Mouse (Mus musculus): ENCODE results near the gene Irf2.

The Irf2 gene

DNA sequence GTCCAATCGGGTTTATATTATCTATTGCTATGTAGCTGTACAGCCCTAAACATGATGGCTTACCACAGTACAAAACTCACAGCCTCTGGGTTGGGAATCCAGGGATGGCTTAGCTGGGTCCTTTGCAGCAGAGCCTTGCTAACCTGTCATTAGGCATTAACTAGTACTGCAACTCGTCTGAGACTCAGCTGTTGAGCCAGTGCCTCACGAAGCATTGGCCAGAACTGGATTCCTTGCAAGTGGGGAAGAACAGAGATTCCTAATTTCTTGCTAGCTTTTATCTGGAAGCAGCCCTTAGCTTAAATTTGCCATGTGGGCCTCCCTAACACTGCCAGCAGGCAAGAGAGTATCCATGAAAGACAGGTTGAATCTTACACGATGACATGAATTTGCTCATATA, 104.3 kb downstream of the Irf2 start:
- no peak for DNase-seq (ENCODE audit: low spot score)

DNA sequence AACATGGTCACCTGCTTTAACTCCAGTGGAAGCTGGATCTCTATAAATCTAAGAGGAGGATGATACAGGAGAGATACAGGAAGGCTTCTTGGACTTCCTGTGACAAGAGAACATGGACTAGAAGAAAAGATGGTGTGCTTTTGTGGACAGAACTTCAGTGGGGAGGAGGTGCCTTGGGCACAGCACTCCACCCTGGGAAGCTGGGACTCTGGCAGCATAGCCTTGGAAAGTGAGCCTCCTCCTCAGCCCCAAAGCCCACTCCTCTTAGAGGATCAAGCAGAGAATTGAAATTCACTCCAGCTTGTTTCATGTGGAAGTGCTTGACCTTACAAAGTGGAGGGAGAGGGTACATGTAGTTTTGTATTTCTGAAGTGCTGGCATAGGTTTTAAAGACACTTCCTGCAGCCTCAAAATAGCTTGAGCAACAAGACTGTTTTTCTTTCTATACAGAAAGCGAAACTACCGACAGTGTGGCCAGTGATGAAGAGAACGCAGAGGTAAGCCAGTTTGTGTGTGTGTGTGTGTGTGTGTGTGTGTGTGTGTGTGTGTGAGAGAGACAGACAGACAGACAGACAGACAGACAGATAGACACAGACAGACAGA, 104.9 kb downstream of the Irf2 start:
- no peak for DNase-seq (ENCODE audit: low spot score)

DNA sequence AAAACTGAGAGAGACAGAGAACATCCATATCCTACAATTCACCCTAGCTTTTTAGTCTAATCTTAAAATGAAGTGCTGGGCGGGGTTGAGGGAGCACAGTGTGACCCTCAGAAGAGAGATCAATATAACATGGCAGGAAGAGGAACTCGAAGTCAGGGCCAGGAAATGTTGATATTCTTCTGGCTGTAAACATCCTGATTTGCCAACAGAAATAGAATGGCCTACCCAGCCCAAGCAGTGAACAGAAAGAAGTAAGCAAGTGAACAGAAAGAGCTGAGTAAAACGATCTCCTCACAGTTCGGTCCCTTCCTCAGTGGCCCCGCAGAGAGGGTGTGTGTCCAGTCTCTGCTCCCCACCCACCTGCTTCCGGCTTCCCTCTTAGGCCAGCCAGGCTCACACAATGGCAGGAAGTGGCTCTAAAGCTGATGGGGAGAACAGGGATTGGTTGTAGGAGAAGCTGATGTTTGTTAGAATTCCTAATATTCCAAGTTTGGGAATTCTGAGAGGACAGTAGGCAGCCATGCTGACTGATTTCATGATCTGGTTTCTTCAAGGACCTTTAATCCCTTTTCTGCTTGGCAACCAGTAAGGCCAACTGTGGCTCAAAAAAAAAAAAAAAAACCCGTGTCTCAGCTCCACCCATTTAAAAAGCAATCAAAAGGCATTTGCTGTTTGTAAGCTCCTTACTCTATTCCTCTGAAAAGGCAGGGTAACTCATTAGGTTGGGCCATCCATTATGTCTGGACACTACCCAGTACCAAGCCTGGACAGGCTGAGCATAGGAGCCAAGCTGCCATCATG, 105.6 kb downstream of the Irf2 start:
- no peak for DNase-seq (ENCODE audit: low spot score)

DNA sequence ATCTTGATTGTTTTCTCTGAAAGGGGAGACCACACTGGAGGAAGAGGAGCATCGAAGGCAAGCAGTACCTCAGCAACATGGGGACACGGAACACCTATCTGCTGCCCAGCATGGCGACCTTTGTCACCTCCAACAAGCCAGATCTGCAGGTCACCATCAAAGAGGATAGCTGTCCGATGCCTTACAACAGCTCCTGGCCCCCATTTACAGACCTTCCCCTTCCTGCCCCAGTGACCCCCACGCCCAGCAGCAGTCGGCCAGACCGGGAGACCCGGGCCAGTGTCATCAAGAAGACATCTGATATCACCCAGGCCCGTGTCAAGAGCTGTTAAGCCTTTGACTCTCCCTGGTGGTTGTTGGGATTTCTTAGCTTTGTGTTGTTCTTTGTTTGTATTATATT, 106.4 kb downstream of the Irf2 start:
- DNase-seq (ENCODE audit: low spot score), result no peak

DNA sequence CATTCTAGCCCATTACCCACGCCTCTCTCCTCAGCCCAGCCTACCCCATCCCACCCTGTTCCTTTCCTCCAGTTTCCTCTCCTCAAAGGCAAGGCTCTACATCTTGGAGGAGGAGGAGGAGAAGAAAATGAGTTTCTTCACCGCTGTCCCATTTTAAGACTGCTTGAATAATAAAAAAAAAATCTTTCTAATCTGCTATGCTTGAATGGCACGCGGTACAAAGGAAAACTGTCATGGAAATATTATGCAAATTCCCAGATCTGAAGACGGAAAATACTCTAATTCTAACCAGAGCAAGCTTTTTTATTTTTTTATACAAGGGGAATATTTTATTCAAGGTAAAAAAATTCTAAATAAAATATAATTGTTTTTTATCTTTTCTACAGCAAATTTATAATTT, 107.4 kb downstream of the Irf2 start:
- DNase-seq (ENCODE audit: low spot score), result no peak

DNA sequence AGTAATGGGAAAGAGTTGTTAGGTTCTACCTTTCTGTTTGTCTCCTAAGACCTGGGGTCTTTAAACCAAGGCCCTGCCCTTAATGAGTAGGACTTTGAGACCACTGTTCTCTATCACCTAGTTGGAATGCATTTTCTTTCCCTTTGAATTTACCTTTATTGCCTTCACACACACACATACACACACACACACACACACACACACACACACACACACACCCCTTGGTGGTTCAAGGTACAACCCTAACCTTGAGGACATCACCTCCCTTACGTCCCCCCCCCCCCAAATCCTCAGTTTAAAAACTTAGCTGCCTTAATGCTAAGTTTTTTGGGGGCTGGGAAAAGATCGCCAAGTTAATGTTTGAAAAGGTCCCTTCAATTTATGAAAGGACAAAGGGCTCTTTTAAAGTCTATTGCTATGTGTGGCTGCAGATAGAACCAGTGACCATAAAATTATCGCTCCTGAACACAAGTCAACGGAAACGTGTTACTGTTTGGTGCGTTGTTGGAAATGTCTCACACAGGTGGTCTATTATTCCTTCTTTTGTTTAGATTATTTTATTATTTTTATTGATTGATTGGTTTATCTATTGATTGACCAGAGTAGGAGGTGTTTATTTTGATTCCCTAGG, 108.6 kb downstream of the Irf2 start:
- DNase-seq (ENCODE audit: low spot score), result no peak

DNA sequence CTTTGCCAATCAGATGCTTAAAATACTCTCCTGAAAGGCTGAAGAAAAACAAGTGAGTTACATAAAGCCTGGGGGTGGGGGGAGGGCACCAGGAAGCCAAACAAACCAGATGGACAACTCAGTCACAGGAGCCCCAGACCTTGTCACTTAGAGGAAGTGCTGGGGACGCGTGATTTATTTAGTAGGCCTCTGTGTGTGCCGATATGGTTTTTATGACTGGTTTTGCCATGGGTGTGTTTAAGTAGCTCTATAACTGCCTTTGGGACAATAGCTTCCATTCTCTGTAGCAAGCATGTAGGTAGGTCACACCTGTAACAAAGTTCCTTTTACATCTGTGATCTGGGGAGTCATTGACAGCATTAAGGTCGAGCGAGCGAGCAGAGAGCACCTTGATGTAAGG, 109.4 kb downstream of the Irf2 start:
- DNase-seq (ENCODE audit: low spot score), result no peak

DNA sequence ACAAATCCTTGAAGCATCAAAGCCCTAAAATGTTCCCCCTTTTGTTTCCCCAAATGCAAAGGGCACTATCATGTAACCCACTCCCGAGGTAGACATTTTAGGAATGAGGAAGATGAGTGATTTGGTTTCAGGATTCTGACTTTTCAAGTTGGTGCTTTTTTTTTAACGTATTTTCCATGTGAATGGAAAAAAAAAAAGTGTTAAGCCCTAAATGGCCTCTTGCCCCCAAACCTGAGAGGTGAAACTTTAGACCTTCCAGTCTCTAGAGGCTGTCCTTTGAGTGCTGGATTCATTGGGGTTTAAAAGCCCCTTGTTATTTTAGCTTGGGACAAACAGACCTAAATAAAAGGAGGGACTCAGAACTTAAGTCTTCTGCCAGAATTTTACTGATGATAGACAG, 109.9 kb downstream of the Irf2 start:
- no peak for DNase-seq (ENCODE audit: low spot score)

DNA sequence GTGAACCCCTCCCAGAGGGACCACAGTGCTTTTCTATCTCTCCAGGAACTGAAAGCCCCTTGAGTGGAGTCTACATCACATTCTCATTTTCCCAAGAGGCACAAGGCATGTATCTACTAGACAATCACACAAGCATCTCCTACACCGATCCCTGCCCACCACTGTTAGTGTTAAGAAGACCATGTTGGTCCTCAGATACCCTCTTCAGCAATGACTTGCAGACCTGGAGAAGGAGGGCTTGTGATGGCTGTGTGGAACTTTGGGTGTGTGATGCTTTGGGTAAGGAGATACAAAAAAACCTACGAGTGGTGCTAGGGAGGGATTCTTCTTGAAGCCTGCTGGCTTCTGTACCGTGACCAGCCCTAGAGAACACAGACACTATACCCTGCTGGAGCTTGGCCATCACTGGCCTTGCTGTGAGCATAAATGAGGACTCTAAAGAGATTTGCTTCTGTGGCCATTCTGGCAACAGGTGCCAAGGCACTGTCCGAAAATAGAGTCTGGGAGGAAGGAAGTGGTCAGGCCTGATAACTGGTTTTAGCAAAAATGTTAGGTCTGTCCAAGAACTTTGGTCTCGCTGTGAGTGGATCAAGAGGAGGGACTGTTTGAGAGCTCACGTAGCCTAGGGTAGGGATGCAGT, 110.8 kb downstream of the Irf2 start:
- DNase-seq (ENCODE audit: low spot score), result no peak

DNA sequence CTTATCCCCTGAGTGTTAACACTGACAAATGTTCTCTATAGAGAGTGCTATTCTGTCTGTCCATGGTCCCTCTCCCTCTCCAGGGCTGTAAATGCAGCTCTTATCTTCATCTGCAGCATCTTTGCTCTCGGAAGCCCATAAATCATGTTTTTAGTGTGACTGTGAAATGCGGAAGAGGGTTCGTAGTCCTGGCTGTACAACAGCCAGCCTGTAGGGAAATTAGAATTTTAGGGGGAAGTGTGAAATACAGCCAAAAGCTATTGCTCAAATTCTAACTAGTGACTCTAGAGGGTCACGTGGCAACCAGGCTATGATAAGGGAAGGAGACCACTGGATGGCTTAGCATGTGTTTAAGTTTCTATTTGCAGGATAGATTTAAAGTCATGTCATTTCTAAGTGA, 112.0 kb downstream of the Irf2 start:
- DNase-seq (ENCODE audit: low spot score), result no peak

DNA sequence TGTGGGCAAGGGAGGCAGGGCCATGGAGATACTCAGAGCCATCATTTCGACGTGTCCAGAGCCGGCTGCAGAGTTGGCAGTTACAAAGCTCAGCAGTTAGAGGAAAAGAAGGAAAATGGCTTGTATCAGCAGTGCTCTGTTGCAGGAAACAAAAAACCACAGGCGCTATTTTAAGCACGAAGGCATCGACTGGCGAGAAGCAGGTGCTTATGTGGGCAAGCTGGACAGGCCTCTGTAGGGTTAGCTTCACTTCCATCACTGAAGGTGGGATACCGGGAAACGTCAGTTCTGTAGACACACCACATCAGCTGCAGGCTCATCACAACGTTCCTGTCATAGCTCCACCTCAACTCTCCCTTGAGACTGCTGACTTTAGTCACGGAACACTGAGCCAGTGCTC, 112.8 kb downstream of the Irf2 start:
- no peak for DNase-seq (ENCODE audit: low spot score)

DNA sequence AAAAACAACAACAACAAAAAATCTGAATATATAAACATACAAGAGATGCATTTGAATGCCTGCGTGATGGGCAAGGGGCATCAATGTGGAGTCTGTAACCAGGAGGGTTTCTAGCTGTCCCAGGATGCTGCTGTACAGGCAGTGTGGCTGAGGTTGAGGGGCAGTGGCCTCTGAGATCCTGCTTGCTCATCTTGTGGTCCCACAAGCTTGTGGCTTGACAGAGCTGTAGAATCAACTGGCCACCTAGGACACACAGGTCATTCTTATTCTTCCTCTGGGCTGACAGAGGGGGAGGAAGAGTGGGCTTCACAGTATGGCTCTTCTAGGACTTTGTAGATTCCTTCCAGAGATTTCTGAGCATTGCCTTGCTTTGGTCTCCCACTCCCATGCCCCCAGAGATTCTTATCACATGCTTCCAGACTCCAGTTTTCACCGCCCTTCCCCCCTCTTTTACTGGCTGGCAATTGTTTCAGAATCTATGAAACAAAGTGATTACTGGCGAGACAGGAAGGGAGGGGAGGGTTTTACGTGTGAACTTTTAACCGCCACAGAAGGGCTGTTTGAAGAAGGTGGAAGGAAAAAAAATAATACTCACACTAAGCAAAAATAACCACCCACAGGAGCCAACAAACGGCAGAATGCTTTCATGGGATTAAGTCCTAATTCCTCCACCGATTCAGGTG, 119.8 kb downstream of the Irf2 start:
- DNase-seq (ENCODE audit: low spot score), result no peak

DNA sequence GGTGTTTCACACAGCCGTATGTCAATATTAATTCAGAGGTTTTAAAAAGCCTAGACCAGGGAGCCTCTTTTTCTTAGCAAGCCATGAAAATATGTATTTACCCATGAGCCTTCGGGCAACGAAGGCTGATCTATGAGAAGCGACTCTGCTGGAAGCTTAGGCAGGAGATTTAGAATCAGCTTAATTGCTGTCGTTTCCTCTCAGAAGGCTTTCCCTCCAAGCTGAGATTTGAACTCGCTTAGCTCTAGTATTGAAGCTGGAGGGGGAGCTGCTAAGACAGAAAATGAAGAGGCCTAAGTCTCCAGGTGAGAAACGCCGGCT, 120.3 kb downstream of the Irf2 start:
- DNase-seq (ENCODE audit: low spot score), result no peak

DNA sequence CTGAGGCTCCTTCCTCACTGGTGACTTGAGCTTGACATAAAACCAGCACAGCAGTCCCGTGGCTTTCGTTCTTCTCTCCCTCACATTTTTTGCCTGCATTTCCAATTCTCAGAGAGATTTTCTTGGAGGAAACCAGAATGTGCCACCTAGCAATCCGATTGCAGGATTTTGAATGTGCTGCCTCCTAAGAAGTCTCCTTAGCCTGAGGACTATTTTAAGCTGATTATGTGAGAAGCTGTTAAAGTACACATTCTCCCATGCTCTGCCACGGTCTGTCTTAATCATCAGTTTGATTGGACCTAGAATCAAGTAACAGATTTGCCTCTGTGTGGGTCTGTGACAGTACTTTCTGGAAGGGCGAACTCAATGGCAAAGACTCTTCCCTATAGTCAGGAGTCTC, 123.0 kb downstream of the Irf2 start:
- no peak for DNase-seq (ENCODE audit: low spot score)

DNA sequence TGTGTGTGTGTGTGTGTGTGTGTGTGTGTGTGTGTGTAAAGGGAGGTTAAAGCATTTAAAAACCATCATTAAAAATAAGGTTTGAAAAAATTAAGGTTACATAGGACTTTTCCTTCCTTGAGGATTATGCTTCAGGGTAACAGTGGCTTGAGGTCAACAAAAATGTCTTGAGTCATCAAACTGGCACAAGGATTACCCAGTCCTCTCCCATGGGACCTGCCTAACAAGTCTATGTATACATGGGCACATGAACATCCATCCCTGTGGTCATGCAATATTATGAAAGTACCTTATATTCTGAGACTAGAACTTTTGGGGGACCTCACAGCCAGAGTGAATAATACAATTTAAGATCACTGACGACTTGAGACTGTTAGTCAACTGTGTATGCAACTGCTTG, 125.9 kb downstream of the Irf2 start:
- no peak for DNase-seq (ENCODE audit: low spot score)

DNA sequence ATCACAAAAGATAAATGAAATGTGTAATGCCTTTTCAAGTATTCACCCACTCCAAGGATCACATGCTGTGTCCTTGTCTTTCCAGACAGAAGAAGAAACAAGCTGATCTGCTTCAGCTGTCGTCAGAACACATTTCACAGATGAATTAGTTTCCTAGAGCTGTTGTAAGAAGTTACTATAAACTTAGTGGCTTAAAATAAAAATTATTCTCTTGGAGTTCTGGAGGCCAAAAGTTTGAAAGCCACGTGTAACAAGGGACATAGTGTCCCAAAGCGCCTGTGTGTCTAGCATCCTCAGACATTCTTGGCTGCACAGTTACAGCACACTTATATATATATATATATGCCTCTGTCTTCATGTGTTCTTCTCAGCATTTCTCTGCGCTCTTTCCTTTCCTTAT, 127.9 kb downstream of the Irf2 start:
- no peak for DNase-seq (ENCODE audit: low spot score)

DNA sequence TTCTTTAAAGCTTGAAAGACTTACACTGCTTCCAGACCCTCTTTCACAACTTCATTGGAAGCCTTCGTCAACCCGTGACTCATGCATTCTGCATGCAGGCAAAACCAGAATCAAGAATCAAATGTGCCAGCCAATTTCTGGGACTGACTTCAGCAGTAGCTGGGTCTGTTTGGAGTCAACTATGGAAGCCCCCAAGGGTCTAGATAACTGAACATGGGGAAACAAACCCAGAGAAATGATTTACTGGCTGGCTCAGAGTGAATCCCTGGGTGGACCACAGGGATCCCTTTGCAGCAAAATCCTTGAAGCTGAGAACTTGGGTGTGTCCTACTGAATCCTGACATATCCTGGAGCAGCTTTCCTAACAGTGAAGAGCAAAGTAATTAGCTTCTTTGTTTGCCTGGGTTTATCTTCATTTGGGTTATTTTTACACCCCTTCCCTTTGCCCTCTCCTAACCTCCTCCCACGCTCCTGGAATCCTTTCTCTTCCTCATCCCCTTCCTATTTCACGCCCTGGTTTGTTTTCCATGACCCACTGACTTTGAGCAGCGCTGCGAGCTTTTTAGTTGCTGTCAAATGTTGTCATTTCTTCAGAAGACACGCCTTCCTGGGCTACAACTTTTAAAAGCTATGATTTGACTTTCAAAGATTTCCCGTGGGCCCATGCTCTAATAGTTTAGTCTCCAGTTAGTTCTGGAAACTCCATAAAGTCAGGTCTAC, 129.0 kb downstream of the Irf2 start:
- peak; percentile 18 for DNase-seq (ENCODE audit: low spot score)

DNA sequence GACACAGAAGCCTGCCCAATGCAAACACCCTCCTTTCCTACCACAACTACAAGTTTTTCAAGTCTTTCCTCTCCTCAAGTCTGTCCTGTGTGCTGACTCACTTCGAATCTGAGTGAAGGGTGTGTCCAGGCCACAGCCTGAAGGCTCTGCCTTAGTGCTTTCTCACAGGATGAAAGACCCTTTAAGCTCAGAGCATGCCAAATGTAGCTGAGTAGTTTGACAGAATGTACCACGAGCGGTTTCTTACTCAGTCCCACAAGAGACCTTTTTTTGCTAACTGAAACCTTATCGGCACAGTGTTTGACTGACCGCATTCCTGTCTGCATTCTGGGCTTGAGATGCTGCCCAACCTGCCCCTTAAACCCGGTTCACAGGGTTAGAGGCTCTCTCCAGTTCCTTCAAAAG, 130.0 kb downstream of the Irf2 start:
- no peak for DNase-seq (ENCODE audit: low spot score)

DNA sequence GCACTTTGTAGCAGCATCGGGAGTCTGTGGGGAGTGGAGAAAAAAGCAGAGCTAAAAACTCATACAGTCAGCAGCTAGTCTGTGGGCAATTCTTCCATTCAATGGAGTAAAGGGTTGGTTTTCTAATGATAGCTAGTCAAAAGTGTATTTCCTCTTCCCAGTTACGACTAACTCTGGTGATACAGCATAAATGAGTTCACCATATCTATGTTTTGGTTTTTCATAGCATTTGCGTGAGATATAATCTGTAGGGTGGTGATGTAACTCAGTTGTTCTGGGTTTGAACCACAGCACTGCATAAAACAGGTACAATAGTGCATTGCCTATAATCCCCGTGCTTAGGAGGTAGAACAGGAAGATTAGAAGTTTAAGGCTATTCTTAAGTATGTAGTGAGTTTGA, 131.6 kb downstream of the Irf2 start:
- no peak for DNase-seq (ENCODE audit: low spot score)

DNA sequence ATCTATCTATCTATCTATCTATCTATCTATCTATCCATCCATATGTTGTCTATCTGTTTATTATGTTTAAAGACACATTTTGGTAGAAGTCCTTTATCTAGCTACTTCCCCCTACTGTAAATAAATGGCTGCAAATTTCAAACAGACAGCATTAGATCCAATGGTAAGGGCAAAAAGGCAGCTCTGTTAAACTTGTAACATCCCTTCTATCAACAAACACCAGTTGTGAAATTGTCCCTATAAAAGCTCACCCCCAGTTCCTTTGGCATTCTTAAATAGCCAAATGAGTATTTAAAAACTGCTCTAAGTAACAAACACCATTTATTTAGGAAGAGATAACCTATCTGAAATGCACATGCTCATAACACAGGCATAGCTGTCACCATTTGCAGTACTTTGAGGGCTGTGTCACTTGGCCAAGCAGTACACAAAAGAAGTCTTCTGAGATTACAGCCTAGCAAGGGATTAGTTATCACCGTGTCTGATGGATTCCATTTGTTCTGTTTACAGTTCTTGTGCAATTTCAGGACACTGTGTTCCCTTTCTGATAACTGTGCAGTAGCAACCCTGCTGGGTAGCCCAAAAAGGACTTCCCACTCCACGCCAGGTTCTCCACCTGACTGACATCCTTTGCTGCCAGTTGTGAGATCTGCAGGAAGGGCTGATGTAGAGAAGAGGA, 136.2 kb downstream of the Irf2 start:
- no peak for DNase-seq (ENCODE audit: low spot score)

DNA sequence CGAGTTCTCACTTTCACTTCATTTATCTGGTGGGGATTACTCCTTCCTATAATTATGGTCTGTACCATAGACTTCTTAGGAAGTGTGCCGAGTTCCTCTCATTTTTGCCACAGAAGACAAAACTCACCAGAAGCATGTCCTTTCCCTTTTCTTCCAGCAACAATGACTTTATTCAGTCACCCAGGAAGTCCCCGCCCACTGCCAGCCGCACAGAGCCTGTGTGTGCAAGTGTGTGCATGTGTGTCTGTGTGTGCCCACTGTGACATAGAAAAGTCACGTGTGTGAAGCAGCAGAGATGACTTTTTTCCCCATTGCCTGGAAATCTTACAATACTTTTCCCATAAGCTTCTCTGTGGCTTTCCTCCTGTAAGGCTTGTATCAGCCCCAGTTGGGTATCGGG, 141.8 kb downstream of the Irf2 start:
- DNase-seq (ENCODE audit: low spot score), result no peak
